Mouse (Mus musculus) G1E (cell line): ENCODE measurements around the gene Olfr402. TPM values are rescaled to one million over a fixed set of nuclear protein-coding genes. Genes with fewer than 3 reads are reported as not detected.
"Not testable (repeated sequence)": the region's sequence is repeated elsewhere in the genome, so short reads cannot be mapped to it uniquely, and the experiment has no call there.

Source experiments
- ATAC-seq: 2 replicates; pipeline ENCODE4 v1.8.0; 2016; ENCODE audit warnings: mild to moderate bottlenecking; ENCODE audit not compliant: insufficient number of reproducible peaks, poor library complexity, low FRiP score, severe bottlenecking; ENCODE audit errors: extremely low read depth
- DNase-seq: peaks from one replicate; pipeline ENCODE4 v3.0.0; 2012; ENCODE audit warnings: low spot score
- H3K27me3 ChIP-seq: 2 replicates; pipeline ENCODE4 v1.6.1; 2012; ENCODE audit warnings: mild to moderate bottlenecking, low read length, inconsistent platforms; ENCODE audit not compliant: insufficient read depth
- H3K36me3 ChIP-seq: replicated peaks from 2 replicates; pipeline ENCODE3; 2012; ENCODE audit warnings: mild to moderate bottlenecking, inconsistent platforms
- H3K4me1 ChIP-seq: 2 replicates; pipeline ENCODE4 v1.6.1; 2012; ENCODE audit warnings: low read depth, low read length, inconsistent platforms, mixed read lengths; ENCODE audit not compliant: insufficient read depth
- H3K4me3 ChIP-seq: 2 replicates; pipeline ENCODE4 v1.5.1; 2012; ENCODE audit warnings: low read depth, mild to moderate bottlenecking, inconsistent platforms, low read length, moderate library complexity, mixed read lengths
- H3K9me3 ChIP-seq: replicated peaks from 2 replicates; pipeline ENCODE4 v1.6.1; 2012; ENCODE audit warnings: inconsistent platforms
- CTCF ChIP-seq: IDR thresholded peaks from 2 replicates; pipeline ENCODE4 v1.5.1; 2012; ENCODE audit warnings: low read depth, low read length, inconsistent platforms, mixed read lengths
- GATA1 ChIP-seq: IDR thresholded peaks from 2 replicates; pipeline ENCODE4 v1.6.1; 2012; ENCODE audit warnings: borderline replicate concordance, low read length, inconsistent platforms, mixed read lengths
- GATA2 ChIP-seq: IDR thresholded peaks from 2 replicates; pipeline ENCODE4 v1.6.1; 2012; ENCODE audit warnings: low read depth, low read length, inconsistent platforms, borderline replicate concordance
- POLR2AphosphoS5 ChIP-seq: IDR thresholded peaks from 2 replicates; pipeline ENCODE4 v1.6.1; 2012; ENCODE audit warnings: low read depth, low read length, inconsistent platforms; ENCODE audit not compliant: insufficient replicate concordance
- TAL1 ChIP-seq: conservative IDR thresholded peaks from 2 replicates; pipeline ENCODE4 v1.6.1; 2012; ENCODE audit warnings: low read depth, low read length, inconsistent platforms, mixed read lengths
- polyA plus RNA-seq: library from polyadenylated mRNA; stranded (reverse); fragments of >175 nt; gene quantifications from 2 replicates; pipeline ENCODE4 v1.2.3, GENCODE M21; 2012
- total RNA-seq, 2 experiments: library from RNA; stranded (forward) in 1 of 2; stranded (reverse) in 1 of 2; fragments of 200-1000 nt in 1 of 2; fragments of >200 nt in 1 of 2; fragmentation: Nextera tagmentation in 1 of 2; gene quantifications; 2 replicates each; pipeline ENCODE4 v1.2.3; 2014 to 2017

The Olfr402 gene
- total RNA-seq (2014; fragmentation: Nextera tagmentation): not detected in 2 replicates
- total RNA-seq (2017): 0.11 TPM in 1 of 2 replicates, not detected in the other
- not detected in 2 replicates for polyA plus RNA-seq

- Histone ChIP-seq H3K27me3 (no peaks in the 10 kb centered on the region), H3K4me1 (no peaks in the 10 kb centered on the region), H3K9me3 (no peaks in the 10 kb centered on the region), H3K4me3 (no peak within 1 kb of the TSS), H3K36me3 (no peaks in the 10 kb centered on the region)
- TF ChIP-seq POLR2AphosphoS5 (no peak), CTCF (no peak), TAL1 (no peak), GATA2 (no peak), GATA1 (no peak)
- DNase-seq (no peak), ATAC-seq (no peak)
Observed at GRCm38 (mm10) chr11:74153229-74153628, at the start of gene Olfr402. Gene Olfr402 (plus strand): TSS chr11:74153529.

- ATAC-seq (no peak), DNase-seq (no peak)
- H3K4me3 ChIP-seq: no peak overlapping the region
- H3K9me3 ChIP-seq: no peaks in the 10 kb centered on the region
- no peak for TF ChIP-seq GATA1
- H3K36me3 ChIP-seq: no peaks in the 10 kb centered on the region
- H3K4me1 ChIP-seq: peaks cover 5% of the 10 kb centered on the region; the same call in 1 of the 2 replicates
- H3K27me3 ChIP-seq: no peaks in the 10 kb centered on the region
Observed at GRCm38 (mm10) chr11:74105066-74105465, 48.3 kb upstream of the Olfr402 start.

GRCm38 (mm10) chr11:74113412-74113811 is 39.9 kb upstream of the Olfr402 start, which contains the start of gene Olfr401:
Gene Olfr401 (plus strand): TSS chr11:74113712.
- Histone ChIP-seq H3K4me1 (no peaks in the 10 kb centered on the region), H3K36me3 (no peaks in the 10 kb centered on the region), H3K9me3 (no peaks in the 10 kb centered on the region), H3K4me3 (no peak within 1 kb of the TSS), H3K27me3 (no peaks in the 10 kb centered on the region)
- TF ChIP-seq GATA2 (no peak), GATA1 (no peak), POLR2AphosphoS5 (no peak), CTCF (no peak), TAL1 (no peak)
- DNase-seq (no peak), ATAC-seq (no peak)

GRCm38 (mm10) chr11:74140001-74140400 is 13.3 kb upstream of the Olfr402 start:
- H3K9me3 ChIP-seq, H3K36me3 ChIP-seq, ATAC-seq, H3K4me1 ChIP-seq, H3K4me3 ChIP-seq, DNase-seq, H3K27me3 ChIP-seq: not testable (repeated sequence)

- Histone ChIP-seq H3K4me1 (no peaks in the 10 kb centered on the region), H3K4me3 (no peak overlapping the region), H3K36me3 (no peaks in the 10 kb centered on the region), H3K9me3 (peaks cover 7% of the 10 kb centered on the region), H3K27me3 (0 out of 2 replicates have a peak, but pooled peaks cover 4% of the 10 kb centered on the region)
- DNase-seq (no peak), ATAC-seq (no peak)
- no peak for TF ChIP-seq POLR2AphosphoS5
- no peak for TF ChIP-seq GATA1
Observed at GRCm38 (mm10) chr11:74145866-74146265, 7.5 kb upstream of the Olfr402 start.

- no peak for DNase-seq
- TF ChIP-seq TAL1: no peak
- no peak for TF ChIP-seq CTCF
- TF ChIP-seq POLR2AphosphoS5: no peak
- no peak for TF ChIP-seq GATA2
- TF ChIP-seq GATA1: no peak
- 0 out of 2 replicates have a peak, but pooled peaks cover 4% of the 10 kb centered on the region for H3K27me3 ChIP-seq
- no peak for ATAC-seq
- H3K9me3 ChIP-seq: no peaks in the 10 kb centered on the region
- H3K4me3 ChIP-seq: no peak overlapping the region
- H3K4me1 ChIP-seq: no peaks in the 10 kb centered on the region
- no peaks in the 10 kb centered on the region for H3K36me3 ChIP-seq
Observed at GRCm38 (mm10) chr11:74168771-74169170, 15.4 kb downstream of the Olfr402 start.

GRCm38 (mm10) chr11:74183168-74183567 is 29.8 kb downstream of the Olfr402 start:
- TF ChIP-seq GATA1 (no peak), TAL1 (no peak), POLR2AphosphoS5 (no peak), CTCF (no peak), GATA2 (no peak)
- Histone ChIP-seq H3K4me1 (no peaks in the 10 kb centered on the region), H3K4me3 (no peak overlapping the region), H3K9me3 (no peaks in the 10 kb centered on the region), H3K36me3 (no peaks in the 10 kb centered on the region), H3K27me3 (no peaks in the 10 kb centered on the region)
- ATAC-seq (no peak), DNase-seq (no peak)
